Mouse (Mus musculus): ENCODE data around the gene Trim43a. TPM values are rescaled to one million over a fixed set of nuclear protein-coding genes. Genes with fewer than 3 reads are reported as not detected.
"Not testable (repeated sequence)": the region's sequence is repeated elsewhere in the genome, so short reads cannot be mapped to it uniquely, and the experiment has no call there.

Trim43a gene
- 1 to 10 TPM; 1.3 to 1.6 TPM for total RNA-seq (2021)
- long read RNA-seq, experiment 1: 0 reads
- long read RNA-seq, experiment 2: 0 reads

DNA sequence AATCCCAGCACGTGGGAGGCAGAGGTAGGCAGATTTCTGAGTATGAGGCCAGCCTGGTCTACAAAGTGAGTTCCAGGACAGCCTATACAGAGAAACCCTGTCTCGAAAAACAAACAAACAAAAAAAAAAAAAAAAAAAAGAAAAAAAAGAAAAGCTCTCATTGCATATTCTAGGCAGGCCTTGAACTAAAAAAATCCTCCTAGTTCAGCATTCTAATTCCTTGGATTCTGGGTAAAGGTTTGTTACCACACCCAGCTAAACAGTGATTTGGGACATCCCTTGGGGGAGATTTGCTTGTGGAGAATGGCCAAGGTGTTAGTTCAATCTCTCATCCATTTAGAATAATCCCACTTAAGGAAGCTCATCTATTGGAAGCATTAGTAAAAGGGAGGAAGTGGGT, at the start of gene Trim43a:
Gene Trim43a (plus strand): TSS at position 301 of the 400 bp plus-strand sequence.
- H3K27ac ChIP-seq; DNase-seq (ENCODE audit: low spot score in 2 of 2): not testable (repeated sequence)

DNA sequence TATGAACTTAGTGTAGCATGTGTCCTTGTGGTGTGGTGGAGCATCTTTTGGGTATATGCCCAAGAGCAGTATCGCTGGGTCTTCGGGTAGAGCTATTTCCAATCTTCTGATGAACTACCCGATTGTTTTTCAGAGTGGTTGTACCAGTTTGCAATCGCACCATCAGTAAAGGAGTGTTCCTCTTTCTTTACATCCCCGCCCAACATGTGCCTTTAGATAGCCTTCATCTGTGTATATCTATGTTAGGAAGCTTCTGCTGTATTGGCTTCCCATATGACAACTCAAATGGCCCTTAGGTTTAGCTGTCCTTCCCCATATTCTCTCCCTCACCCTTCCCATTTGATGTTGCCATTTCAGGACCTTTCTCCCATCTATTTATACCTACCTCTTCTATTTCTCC, 46.6 kb upstream of the Trim43a start:
- Histone ChIP-seq H3K27ac (no peak overlapping the region), H3K4me3 (no peak overlapping the region)
- DNase-seq (ENCODE audit: low spot score in 2 of 2): no peak
- TF ChIP-seq CTCF (conservative IDR thresholded peaks at IDR 0.05): no peak

More for the DNA sequence above, at the start of gene Trim43a:
- H3K4me3 ChIP-seq: not testable (repeated sequence)

DNA sequence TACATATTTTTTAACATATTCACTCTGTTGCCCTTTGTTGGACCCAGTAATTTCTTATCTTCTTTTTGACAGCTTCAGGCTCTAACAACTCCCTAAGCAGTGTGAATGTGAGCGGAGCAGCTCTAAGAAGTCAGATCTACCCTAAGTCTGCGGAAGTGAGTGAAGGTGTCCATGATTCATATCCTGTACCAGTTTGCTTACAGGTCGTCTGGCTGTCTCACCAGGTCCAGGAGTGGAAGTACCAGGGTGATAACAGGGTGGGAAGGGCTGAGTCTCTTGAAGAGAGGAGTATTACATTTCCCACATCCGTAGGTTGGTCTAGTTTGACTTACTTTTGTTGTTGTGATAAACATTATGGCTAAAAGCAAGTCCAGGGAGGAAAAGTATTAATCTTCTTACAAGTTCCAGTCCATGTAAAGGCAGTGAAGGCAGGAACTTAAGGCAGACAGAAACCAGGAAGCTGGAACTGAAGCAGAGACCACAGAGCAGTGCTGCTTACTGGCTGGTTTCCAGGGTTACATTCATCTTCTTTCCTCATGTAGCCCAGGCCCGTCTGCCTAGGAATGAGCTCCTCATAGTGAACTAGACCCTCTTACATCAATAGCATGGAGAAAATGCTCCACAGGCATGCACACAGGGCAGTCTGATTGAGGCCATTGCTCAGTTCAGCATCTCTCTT, 41.0 kb upstream of the Trim43a start:
- no peak for DNase-seq (ENCODE audit: low spot score in 2 of 2)
- TF ChIP-seq CTCF (conservative IDR thresholded peaks at IDR 0.05): no peak
- no peak overlapping the region for H3K4me3 ChIP-seq
- no peak overlapping the region for H3K27ac ChIP-seq

DNA sequence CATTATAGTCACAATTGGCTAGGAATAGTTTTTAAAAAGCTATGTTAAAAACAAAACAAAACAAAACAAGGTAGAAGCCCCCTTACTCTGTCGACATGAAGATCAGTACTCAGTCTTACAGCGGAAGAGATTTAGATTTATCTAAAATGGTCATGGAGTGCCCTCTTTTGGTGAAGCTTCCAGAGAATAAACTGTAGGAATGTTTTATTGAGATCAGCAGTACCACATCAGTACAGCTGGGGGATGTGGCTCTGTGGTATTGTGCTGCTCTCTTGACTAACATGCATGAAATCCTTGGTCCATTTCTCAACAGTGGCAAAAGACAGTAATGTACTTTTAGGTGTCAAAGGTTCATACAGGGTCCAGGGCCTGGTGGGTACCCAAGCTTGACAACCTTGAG, 37.9 kb upstream of the Trim43a start:
- peak; percentile 83 for TF ChIP-seq CTCF (conservative IDR thresholded peaks at IDR 0.05)
- Histone ChIP-seq H3K4me3 (no peak overlapping the region), H3K27ac (no peak overlapping the region)
- peak in 1 of 2 experiments; percentile 33 for DNase-seq (ENCODE audit: low spot score in 2 of 2)

DNA sequence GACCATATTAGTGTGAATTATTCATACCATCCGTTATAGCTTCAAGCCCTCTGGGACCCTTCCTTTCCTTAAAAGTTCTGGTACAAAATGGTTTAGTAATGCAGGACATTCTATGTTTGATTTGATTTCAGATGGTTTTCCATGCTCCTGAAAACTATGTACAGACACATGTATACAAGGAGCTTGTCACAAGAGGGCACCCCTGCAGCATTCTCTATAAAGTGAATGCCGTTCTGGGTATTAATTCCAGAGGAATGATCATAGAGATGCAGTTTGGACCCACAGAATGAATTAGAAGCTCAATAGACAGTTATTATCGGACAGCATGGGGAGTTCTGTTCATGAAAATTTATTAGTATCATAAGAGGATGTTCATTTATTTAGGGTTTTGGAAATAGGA, 35.2 kb upstream of the Trim43a start:
- peak; percentile 65 for TF ChIP-seq CTCF (conservative IDR thresholded peaks at IDR 0.05)
- Histone ChIP-seq H3K4me3 (no peak overlapping the region), H3K27ac (no peak overlapping the region)
- DNase-seq (ENCODE audit: low spot score in 2 of 2): no peak

DNA sequence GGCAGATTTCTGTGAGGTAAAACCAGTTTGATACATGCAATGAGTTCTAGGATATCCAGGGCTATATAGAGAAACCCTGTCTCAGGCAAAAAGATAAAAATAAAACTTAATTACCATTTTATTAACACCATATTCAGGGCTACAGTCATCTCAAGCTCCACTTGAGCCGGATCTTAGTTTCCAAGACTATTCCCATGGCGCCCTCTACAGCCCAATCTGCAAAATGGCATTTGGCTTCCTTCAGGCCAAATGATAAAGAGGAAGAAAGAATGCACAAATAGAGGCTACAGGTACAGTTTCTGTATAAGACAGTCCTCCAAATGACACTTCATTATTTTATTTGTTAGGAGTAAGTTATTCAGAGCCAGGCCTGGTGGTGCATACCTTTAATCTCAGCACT, 34.5 kb upstream of the Trim43a start:
- DNase-seq (ENCODE audit: low spot score in 2 of 2): peak in 1 of 2 experiments; percentile 57
- TF ChIP-seq CTCF (conservative IDR thresholded peaks at IDR 0.05): peak; percentile 88
- H3K4me3 ChIP-seq: no peak overlapping the region
- no peak overlapping the region for H3K27ac ChIP-seq

DNA sequence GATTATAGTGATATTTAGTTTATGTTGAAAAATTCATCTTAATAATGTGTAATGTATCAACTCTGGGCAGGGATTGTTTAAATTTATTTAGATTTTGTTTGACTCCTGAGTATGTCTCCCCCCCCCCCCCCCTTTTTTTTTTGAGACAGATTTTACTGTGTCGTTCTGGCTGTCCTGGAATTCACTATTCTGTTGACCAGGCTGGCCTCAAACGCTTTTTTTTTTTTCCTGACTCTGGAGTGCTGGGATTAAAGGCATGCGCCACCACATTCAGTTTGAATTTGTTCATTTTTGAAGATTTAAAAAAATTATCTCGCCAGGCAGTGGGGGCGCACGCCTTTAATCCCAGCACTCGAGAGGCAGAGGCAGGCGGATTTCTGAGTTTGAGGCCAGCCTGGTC, 34.0 kb upstream of the Trim43a start:
- Histone ChIP-seq H3K27ac (no peak overlapping the region), H3K4me3 (no peak overlapping the region)
- no peak for TF ChIP-seq CTCF (conservative IDR thresholded peaks at IDR 0.05)
- DNase-seq (ENCODE audit: low spot score in 2 of 2): no peak

DNA sequence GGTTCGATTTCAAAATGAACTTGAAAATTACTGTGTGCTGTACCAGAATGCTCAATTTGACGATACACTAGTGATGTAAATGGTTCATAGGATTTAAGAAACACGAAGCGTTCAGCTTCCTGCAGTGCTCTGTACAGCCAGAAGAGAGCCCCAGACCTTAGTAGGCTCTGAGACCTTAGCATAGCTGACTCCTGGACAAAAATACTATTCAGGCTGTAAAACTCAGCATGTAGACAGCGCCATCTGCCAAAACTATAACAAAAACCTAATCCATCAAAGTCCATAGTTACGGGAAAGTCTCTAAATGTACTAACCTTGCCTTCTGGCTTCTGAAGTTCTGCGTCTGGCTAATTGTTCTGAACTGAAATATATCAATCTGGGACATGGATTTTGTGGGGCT, 33.4 kb upstream of the Trim43a start:
- peak overlapping the region; percentile 97 for H3K27ac ChIP-seq
- peak; percentile 75 for TF ChIP-seq CTCF (conservative IDR thresholded peaks at IDR 0.05)
- peak overlapping the region; percentile 97 for H3K4me3 ChIP-seq
- no peak for DNase-seq (ENCODE audit: low spot score in 2 of 2)

DNA sequence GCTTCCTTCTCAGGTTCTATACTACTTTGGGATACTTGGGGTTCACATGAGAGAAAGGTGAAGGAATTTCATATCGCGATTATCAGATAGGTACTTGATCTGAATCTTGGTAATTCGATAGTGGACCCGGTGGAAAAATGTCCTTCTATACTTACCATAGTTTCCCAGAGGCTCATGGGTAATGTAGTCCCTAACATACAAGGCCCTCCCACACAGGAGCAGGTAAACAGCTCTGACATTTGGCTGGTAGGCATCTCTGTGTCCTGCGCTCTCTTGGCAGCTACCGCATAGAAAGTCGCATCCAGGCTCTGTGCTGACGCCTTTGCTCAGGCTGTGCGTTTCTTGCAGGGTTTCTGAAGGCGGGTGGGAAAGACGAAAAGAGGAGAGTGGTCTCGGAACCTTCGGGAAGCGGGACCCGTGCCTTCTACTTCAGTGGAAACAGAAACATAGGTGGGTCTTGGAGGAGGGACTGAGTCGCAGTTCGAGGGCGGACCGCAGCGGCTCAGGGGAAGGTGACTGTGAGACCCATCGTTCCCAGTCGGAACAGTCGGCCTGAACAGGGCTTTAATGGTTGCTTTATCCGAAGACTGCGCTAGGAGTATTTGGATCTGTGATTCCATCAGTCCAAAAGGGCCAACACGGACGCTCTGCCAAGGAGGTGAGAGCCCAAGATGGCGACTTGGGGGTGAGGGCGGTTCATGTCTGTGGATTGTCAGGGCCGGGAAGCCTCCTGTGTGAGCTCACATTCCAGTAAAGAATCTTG, 32.7 kb upstream of the Trim43a start, which contains the start of gene Zfp949:
Gene Zfp949 (plus strand): TSS at position 170 of the 763 bp plus-strand sequence.
- peak within 1 kb of the TSS; percentile 97 for H3K27ac ChIP-seq
- TF ChIP-seq CTCF (conservative IDR thresholded peaks at IDR 0.05): no peak
- DNase-seq (ENCODE audit: low spot score in 2 of 2): peak; percentile 67 to 89
- H3K4me3 ChIP-seq: peak within 1 kb of the TSS; percentile 97

DNA sequence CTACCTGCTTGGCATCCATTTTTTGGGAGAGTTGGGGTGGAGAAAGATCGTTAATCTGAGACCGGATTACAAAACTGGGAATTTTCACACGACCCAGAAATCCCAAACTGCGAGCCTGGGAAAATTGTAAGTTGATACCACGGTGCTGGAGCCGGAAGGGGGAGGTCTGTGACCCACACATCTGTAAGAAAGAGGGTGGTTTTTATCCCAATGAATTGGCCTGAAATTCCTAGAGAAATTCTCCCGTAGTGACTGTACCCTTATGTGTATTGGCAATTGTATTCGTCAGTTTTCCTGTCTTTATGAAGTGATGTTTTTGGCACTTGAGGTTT, 32.1 kb upstream of the Trim43a start:
- H3K4me3 ChIP-seq: peak overlapping the region; percentile 97
- TF ChIP-seq CTCF (conservative IDR thresholded peaks at IDR 0.05): no peak
- H3K27ac ChIP-seq: peak overlapping the region; percentile 97
- no peak for DNase-seq (ENCODE audit: low spot score in 2 of 2)

DNA sequence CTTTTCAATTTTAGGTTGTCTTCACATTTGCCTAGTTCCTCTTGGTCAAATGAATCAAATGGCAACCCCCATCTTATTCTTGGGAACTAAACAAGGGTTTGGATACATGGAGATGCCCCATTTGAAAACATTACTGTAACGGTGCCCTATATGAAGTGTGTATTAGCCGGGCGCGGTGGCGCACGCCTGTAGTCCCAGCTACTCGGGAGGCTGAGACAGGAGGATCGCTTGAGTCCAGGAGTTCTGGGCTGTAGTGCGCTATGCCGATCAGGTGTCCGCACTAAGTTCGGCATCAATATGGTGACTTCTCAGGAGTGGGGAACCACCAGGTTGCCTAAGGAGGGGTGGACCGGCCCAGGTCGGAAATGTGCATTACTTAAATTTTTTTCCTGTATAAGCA, 27.6 kb upstream of the Trim43a start:
- Histone ChIP-seq H3K4me3 (no peak overlapping the region), H3K27ac (no peak overlapping the region)
- TF ChIP-seq CTCF (conservative IDR thresholded peaks at IDR 0.05): no peak
- no peak for DNase-seq (ENCODE audit: low spot score in 2 of 2)

DNA sequence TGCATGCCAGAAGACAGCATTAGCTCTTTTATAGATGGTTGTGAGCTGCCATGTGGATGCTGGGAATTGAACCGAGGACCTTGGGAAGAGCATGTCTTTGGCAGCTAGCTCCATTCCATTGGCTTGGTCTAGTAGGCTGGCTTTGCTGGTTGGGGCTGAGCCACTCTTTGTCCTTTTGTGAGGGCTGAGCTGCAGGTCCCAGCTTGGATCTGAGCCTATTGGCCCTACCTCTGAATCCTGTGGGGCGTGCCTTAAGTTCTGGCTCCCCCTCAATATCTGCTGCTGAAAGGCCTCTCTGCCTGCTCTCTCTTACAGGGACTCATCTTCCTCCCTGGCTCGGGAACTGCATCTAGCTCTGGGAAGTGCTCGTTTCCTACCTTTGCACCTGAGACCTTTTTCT, 22.5 kb upstream of the Trim43a start:
- Histone ChIP-seq H3K4me3 (no peak overlapping the region), H3K27ac (no peak overlapping the region)
- DNase-seq (ENCODE audit: low spot score in 2 of 2): no peak
- no peak for TF ChIP-seq CTCF (conservative IDR thresholded peaks at IDR 0.05)

DNA sequence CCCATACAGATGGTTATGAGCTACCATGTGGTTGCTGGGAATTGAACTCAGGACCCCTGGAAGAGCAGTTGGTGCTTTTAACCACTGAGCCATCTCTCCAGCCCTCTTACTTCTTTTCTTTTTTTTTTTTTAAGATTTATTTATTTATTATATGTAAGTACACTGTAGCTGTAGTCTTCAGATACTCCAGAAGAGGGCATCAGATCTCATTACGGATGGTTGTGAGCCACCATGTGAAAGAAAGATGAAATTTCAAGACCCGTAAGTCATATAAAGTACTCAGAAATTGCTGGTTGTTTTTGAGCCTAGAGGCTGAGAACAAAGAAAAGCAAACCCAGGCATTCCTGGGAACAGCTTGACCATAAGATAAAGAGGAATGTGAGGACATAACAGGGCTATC, 19.2 kb upstream of the Trim43a start:
- TF ChIP-seq CTCF (conservative IDR thresholded peaks at IDR 0.05): peak; percentile 64
- not testable (repeated sequence) for H3K4me3 ChIP-seq; DNase-seq (ENCODE audit: low spot score in 2 of 2); H3K27ac ChIP-seq

DNA sequence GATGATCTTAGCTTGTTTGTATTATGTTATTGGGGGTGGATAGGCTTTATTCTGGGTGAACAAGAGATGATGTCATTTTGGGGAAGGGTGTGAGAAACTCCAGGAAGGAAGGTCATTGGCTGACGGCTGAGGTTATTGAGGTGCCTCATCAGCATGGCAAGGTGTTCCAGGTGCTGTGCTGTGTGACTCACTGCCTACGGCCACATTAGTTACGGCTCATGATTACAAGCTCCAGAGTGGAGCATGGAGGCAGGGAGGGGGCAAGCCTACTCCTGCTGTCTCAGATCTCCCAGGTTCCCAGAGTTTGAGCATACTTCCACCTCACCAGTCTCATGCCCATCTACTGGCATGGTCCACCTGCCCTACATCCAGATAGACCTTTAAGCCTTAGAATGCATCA, 10.2 kb upstream of the Trim43a start:
- H3K4me3 ChIP-seq; DNase-seq (ENCODE audit: low spot score in 2 of 2); H3K27ac ChIP-seq: not testable (repeated sequence)

DNA sequence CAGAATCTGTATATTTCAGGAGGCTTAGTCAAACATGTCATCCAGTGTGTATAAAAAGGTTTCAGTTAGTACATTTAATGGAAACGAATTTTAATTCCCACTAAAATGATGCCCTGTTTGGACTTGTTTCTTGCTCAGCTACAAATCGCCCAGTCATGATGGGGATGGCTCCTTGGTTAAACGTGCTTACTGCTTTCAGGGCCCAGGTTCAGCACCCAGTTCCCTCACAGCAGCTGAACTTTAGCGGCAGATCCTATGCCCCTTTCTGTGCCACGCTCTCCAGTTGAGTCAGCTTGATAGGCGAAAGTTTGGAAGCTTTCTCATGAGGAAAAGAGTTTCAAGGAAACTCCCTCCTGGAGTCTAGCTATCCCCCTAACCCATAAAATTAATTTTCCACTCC, 13.0 kb downstream of the Trim43a start:
- not testable (repeated sequence) for H3K27ac ChIP-seq; DNase-seq (ENCODE audit: low spot score in 2 of 2); H3K4me3 ChIP-seq

DNA sequence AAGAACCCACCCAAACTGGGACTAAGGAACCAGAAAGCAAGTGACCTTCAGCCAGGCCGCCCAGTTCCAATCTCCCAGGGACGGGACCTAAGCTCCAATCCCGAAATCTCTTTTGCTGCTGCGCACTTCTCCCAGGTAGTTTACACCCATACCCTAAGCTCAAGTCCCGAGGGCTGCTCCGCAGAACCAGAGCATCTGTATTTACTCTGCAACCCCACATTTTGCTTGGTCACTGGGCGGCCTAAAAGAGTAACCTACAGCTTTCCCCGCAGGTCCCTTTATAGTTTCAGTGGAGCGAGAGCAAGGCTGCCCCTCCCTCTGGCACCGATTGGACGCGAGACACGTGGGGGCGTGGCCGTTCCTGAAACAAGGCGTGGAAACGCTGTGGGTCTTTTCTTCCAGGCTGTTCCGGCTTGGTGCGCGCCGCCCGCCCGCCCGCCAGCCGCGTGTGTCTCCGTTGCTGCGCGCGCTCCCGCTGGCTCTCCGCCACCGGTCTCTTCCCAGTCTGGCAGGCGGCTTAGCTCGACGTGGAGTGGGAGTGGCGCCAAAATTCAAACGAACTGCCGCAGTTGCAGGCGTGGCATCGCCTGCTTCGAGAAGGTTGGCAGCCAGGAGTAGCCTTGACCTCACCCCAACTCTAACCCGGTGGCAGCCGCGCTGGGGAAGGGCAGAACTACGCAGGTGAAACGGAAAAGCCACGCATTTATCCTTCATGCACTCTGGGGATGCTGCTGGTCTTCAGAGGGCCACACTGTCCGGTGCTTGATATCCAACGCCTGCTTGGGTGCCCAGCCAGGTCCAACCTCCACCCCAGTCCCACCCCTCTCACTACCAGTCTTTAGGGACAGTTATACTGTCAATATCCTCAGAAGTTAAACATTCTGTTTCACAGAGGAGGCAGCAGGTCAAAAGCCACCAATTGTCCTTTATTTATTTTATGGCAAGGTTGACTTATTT, 18.8 kb downstream of the Trim43a start:
- H3K4me3 ChIP-seq: peak overlapping the region; percentile 58
- H3K27ac ChIP-seq: not testable (repeated sequence)
- peak; percentile 97 to 100 for DNase-seq (ENCODE audit: low spot score in 2 of 2)

DNA sequence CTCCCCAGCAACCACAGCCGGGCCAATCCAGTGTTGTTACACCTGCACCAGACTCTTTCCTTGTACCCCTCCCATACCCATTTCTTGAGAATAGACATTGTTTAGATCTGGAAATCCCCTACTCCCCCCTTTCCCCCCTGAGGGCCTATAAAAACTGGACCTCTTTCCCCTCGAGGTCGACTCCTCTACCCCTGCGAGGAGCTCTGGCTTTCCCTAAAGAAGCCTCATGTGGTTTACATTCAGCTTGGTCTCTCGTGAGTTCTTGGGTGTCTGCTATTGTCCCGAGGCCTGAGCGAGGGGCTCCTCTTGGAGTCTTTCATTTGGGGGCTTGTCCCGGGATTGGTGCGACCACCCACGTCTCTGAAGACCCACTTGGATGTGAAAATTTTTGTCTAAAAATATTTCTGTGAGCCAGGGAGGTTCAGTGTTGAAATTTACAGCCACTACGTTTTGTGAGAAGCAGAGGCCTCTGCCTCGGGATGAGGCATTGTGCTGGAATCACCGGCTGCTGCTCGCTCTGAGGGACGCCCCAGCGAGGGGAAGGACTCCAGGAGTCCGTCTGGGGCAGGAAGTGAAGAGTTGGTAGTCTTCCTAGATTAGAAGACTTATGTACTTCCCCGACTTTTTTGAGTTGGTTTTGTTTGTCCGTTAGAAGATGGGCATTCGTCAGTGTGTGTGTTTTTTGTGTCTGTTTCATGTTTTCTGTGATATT, 45.3 kb downstream of the Trim43a start:
- H3K4me3 ChIP-seq; H3K27ac ChIP-seq; DNase-seq (ENCODE audit: low spot score in 2 of 2): not testable (repeated sequence)

Data from layer of hippocampus, adult 2 months (tissue).